Mouse (Mus musculus) erythroblast, embryonic 14.5 days (primary cell): ENCODE measurements around the gene Hivep3.

Experiments
- GATA1 ChIP-seq: IDR thresholded peaks from 2 replicates; pipeline ENCODE4 v1.6.1; 2012; ENCODE audit warnings: low read length, inconsistent platforms, mixed read lengths
- TAL1 ChIP-seq: IDR thresholded peaks from 3 replicates; pipeline ENCODE4 v1.6.1; 2012; ENCODE audit warnings: low read length, inconsistent platforms, mixed read lengths

- TF ChIP-seq TAL1 (no peak), GATA1 (no peak)
Measured at GRCm38 (mm10) chr4:119871861-119872582, 138.4 kb downstream of the Hivep3 start.
